Mouse (Mus musculus) stomach, embryonic 14.5 days (tissue): Measurements from ENCODE around the gene Mapk13. TPM values are rescaled to one million over a fixed set of nuclear protein-coding genes. Genes with fewer than 3 reads are reported as not detected.

Source experiments
- ATAC-seq: fragments of 200-750 bp; cut with Nextera tagmentation; 2 replicates; pipeline ENCODE4 v1.8.0; 2017; ENCODE audit warnings: low read depth, moderate TSS enrichment; ENCODE audit not compliant: insufficient number of reproducible peaks, insufficient read depth, low FRiP score
- H3K27ac ChIP-seq: fragments of 300-500 bp; sonication (generic); 2 replicates; pipeline ENCODE4 v1.5.1; 2014; ENCODE audit warnings: mild to moderate bottlenecking, low read length, moderate library complexity, mixed read lengths
- H3K27me3 ChIP-seq: fragments of 300-500 bp; sonication (generic); 2 replicates; pipeline ENCODE4 v1.6.1; 2014; ENCODE audit warnings: low read length, control low read depth, mixed read lengths; ENCODE audit not compliant: control insufficient read depth, insufficient read depth
- H3K36me3 ChIP-seq: fragments of 300-500 bp; sonication (generic); 2 replicates; pipeline ENCODE4 v1.6.1; 2014; ENCODE audit warnings: mild to moderate bottlenecking, control low read depth, low read length, moderate library complexity, mixed read lengths; ENCODE audit not compliant: control insufficient read depth, insufficient read depth
- H3K4me1 ChIP-seq: fragments of 300-500 bp; sonication (generic); 2 replicates; pipeline ENCODE4 v1.6.1; 2014; ENCODE audit warnings: low read length, control low read depth, mixed read lengths; ENCODE audit not compliant: control insufficient read depth, insufficient read depth
- H3K4me2 ChIP-seq: fragments of 300-500 bp; sonication (generic); replicated peaks from 2 replicates; pipeline ENCODE4 v1.6.1; 2014; ENCODE audit warnings: low read depth, low read length, control low read depth
- H3K4me3 ChIP-seq: fragments of 300-500 bp; sonication (generic); 2 replicates; pipeline ENCODE4 v1.5.1; 2014; ENCODE audit warnings: low read depth, low read length, control low read depth
- H3K9ac ChIP-seq: fragments of 300-500 bp; sonication (generic); replicated peaks from 2 replicates; pipeline ENCODE4 v1.6.1; 2014; ENCODE audit warnings: low read depth, mild to moderate bottlenecking, control low read depth, low read length, moderate library complexity, mixed read lengths
- H3K9me3 ChIP-seq: fragments of 300-500 bp; sonication (generic); 2 replicates; pipeline ENCODE4 v1.6.1; 2016; ENCODE audit warnings: low read depth, low read length, control low read depth; ENCODE audit not compliant: control insufficient read depth
- WGBS: fragments of 180-500 bp; shearing (Covaris S2); extraction: QIAGEN DNeasy Blood & Tissue Kit; methylation state at CpG from one replicate; pipeline ENCODE4 v1.1.7; 2014; 5-methylcytosine and 5-hydroxymethylcytosine counted together
- polyA plus RNA-seq: library from polyadenylated mRNA; unstranded; fragments of >200 nt; fragmentation: Nextera tagmentation; extraction: Ambion mirVana; gene quantifications from 2 replicates; pipeline ENCODE4 v1.2.1, GENCODE M21; 2014

Gene Mapk13
- polyA plus RNA-seq, 1 experiment from 2014 or later = 78.3 TPM

GRCm38 (mm10) chr17:28825359-28826041 lies 56.4 kb downstream of the Mapk13 start:
- 86% methylated on average over 6 of the region's 6 CpGs for whole genome bisulfite sequencing
- no peak overlapping the region for H3K4me3 ChIP-seq
- no peak overlapping the region for H3K27ac ChIP-seq
- ATAC-seq = no peak
- H3K4me1 ChIP-seq = no peaks in the 10 kb centered on the region
- no peak overlapping the region for H3K4me2 ChIP-seq
- peaks cover 87% of the 10 kb centered on the region for H3K36me3 ChIP-seq
- H3K9me3 ChIP-seq = no peaks in the 10 kb centered on the region
- no peak overlapping the region for H3K9ac ChIP-seq
- H3K27me3 ChIP-seq = no peaks in the 10 kb centered on the region

GRCm38 (mm10) chr17:28827665-28828231 lies 58.7 kb downstream of the Mapk13 start:
- no peak for ATAC-seq
- H3K4me1 ChIP-seq = no peaks in the 10 kb centered on the region
- WGBS = 89% methylated on average over 8 of the region's 8 CpGs
- H3K27me3 ChIP-seq = no peaks in the 10 kb centered on the region
- no peak overlapping the region for H3K4me3 ChIP-seq
- peaks cover 88% of the 10 kb centered on the region for H3K36me3 ChIP-seq
- no peaks in the 10 kb centered on the region for H3K9me3 ChIP-seq
- no peak overlapping the region for H3K9ac ChIP-seq
- no peak overlapping the region for H3K4me2 ChIP-seq
- H3K27ac ChIP-seq = no peak overlapping the region

GRCm38 (mm10) chr17:28829120-28829519 lies 60.0 kb downstream of the Mapk13 start:
- no peaks in the 10 kb centered on the region for H3K4me1 ChIP-seq
- 82% methylated on average over 14 of the region's 14 CpGs for WGBS

More at GRCm38 (mm10) chr17:28829120-28829519, 60.0 kb downstream of the Mapk13 start:
- Histone ChIP-seq H3K4me3 (no peak overlapping the region), H3K27ac (no peak overlapping the region), H3K9me3 (no peaks in the 10 kb centered on the region), H3K36me3 (peaks cover 79% of the 10 kb centered on the region), H3K9ac (no peak overlapping the region), H3K4me2 (no peak overlapping the region), H3K27me3 (no peaks in the 10 kb centered on the region)
- ATAC-seq = no peak; the same call in 1 of the 2 replicates

Other genes with a start within 250 kb of the Mapk13 start
- gene Armc12, start 238.5 kb upstream of the Mapk13 start, polyA plus RNA-seq = not detected in 2 replicates
- gene Clpsl2, start 219.9 kb upstream of the Mapk13 start, polyA plus RNA-seq = not detected in 2 replicates
- 47.2 and 236 TPM in 2 replicates for gene Clps, start 208.5 kb upstream of the Mapk13 start, polyA plus RNA-seq
- gene Lhfpl5, start 193.7 kb upstream of the Mapk13 start, polyA plus RNA-seq = 1.5 TPM in 2 replicates
- gene Srpk1, start 146.6 kb upstream of the Mapk13 start, polyA plus RNA-seq = 129 and 134 TPM in 2 replicates
- 0.94 and 1.9 TPM in 2 replicates for gene Slc26a8, start 79.1 kb upstream of the Mapk13 start, polyA plus RNA-seq
- 51.9 and 53.4 TPM in 2 replicates for gene Mapk14, start 78.0 kb upstream of the Mapk13 start, polyA plus RNA-seq
- 4.2 and 5.4 TPM in 2 replicates for gene AC170998.1, start 43.2 kb upstream of the Mapk13 start, polyA plus RNA-seq
- gene Brpf3, start 31.8 kb downstream of the Mapk13 start, polyA plus RNA-seq = 12.6 and 13.8 TPM in 2 replicates
- gene Pnpla1, start 89.1 kb downstream of the Mapk13 start, polyA plus RNA-seq = 0.07 TPM in 1 of 2 replicates, not detected in the other
- 0.27 and 0.36 TPM in 2 replicates for gene 4930539E08Rik, start 146.0 kb downstream of the Mapk13 start, polyA plus RNA-seq
- gene Pxt1, start 174.5 kb downstream of the Mapk13 start, polyA plus RNA-seq = 0.39 TPM in 1 of 2 replicates, not detected in the other
- 75.9 and 78.8 TPM in 2 replicates for gene Kctd20, start 182.7 kb downstream of the Mapk13 start, polyA plus RNA-seq
- gene Stk38, start 238.7 kb downstream of the Mapk13 start, polyA plus RNA-seq = 110 and 121 TPM in 2 replicates